Mouse (Mus musculus): ENCODE measurements around the gene Ikbke.

Gene Ikbke

GRCm38 (mm10) chr1:131236077-131236476, 43.3 kb downstream of the Ikbke start:
- no peak for DNase-seq

GRCm38 (mm10) chr1:131233527-131233926, 45.9 kb downstream of the Ikbke start:
- no peak for DNase-seq

- no peak for DNase-seq
Observed at GRCm38 (mm10) chr1:131228659-131229058, 50.7 kb downstream of the Ikbke start.

GRCm38 (mm10) chr1:131228225-131228624, 51.2 kb downstream of the Ikbke start:
- no peak for DNase-seq

GRCm38 (mm10) chr1:131224848-131225471, 54.4 kb downstream of the Ikbke start:
- DNase-seq = no peak

- no peak for DNase-seq
Observed at GRCm38 (mm10) chr1:131223345-131223744, 56.1 kb downstream of the Ikbke start.

- DNase-seq = no peak
Observed at GRCm38 (mm10) chr1:131221822-131222590, 57.4 kb downstream of the Ikbke start.

- DNase-seq = no peak
Observed at GRCm38 (mm10) chr1:131218933-131219332, 60.5 kb downstream of the Ikbke start.

GRCm38 (mm10) chr1:131213361-131213760, 66.0 kb downstream of the Ikbke start:
- DNase-seq = no peak

GRCm38 (mm10) chr1:131212956-131213355, 66.5 kb downstream of the Ikbke start:
- no peak for DNase-seq

GRCm38 (mm10) chr1:131211655-131212054, 67.8 kb downstream of the Ikbke start:
- DNase-seq = no peak

- DNase-seq = peak; percentile 78 to 91
Observed at GRCm38 (mm10) chr1:131209971-131210426, 69.4 kb downstream of the Ikbke start.

GRCm38 (mm10) chr1:131208800-131209199, 70.6 kb downstream of the Ikbke start:
- no peak for DNase-seq

GRCm38 (mm10) chr1:131208081-131208480, 71.3 kb downstream of the Ikbke start:
- DNase-seq = no peak

- DNase-seq = peak; percentile 76 to 91
Observed at GRCm38 (mm10) chr1:131207531-131207930, 71.9 kb downstream of the Ikbke start.

GRCm38 (mm10) chr1:131206342-131206741, 73.1 kb downstream of the Ikbke start:
- DNase-seq = no peak

- no peak for DNase-seq
Observed at GRCm38 (mm10) chr1:131204461-131204860, 74.9 kb downstream of the Ikbke start.
